Mouse (Mus musculus): ENCODE measurements around the gene Hddc3.

Hddc3 gene

GRCm38 (mm10) chr7:80334848-80335247 lies 8.1 kb upstream of the Hddc3 start:
- in situ Hi-C loops (cut with MboI), result loop anchor here (5.0 kb wide), 1 partner anchor 37 kb away; the partner anchor contains the start of gene Man2a2

- in situ Hi-C loops (cut with MboI), result loop anchor here (5.0 kb wide), 1 partner anchor 35 kb away; the partner anchor contains the start of gene Man2a2
Measured at GRCm38 (mm10) chr7:80336932-80337331, 6.0 kb upstream of the Hddc3 start.

- in situ Hi-C loops (cut with MboI), result loop anchor here (5.0 kb wide), 1 partner anchor 33 kb away; the partner anchor contains the start of gene Man2a2
Measured at GRCm38 (mm10) chr7:80339371-80339770, 3.5 kb upstream of the Hddc3 start.

GRCm38 (mm10) chr7:80339793-80340628 lies 2.9 kb upstream of the Hddc3 start:
- in situ Hi-C loops (cut with MboI), result loop anchor here (5.0 kb wide), 1 partner anchor 32 kb away; the partner anchor contains the start of gene Man2a2

GRCm38 (mm10) chr7:80340793-80341192 lies 2.1 kb upstream of the Hddc3 start, which contains the start of gene Unc45a:
TSS of gene Unc45a (minus strand) at chr7:80341005.
- in situ Hi-C loops (cut with MboI), result no loop called here

- in situ Hi-C loops (cut with MboI), result no loop called here
Measured at GRCm38 (mm10) chr7:80341793-80342192, 1.1 kb upstream of the Hddc3 start.

GRCm38 (mm10) chr7:80343270-80344018 lies 540 bp downstream of the Hddc3 start:
- in situ Hi-C loops (cut with MboI), result no loop called here

- in situ Hi-C loops (cut with MboI), result no loop called here
Measured at GRCm38 (mm10) chr7:80346173-80346572, 3.3 kb downstream of the Hddc3 start.

- in situ Hi-C loops (cut with MboI), result no loop called here
Measured at GRCm38 (mm10) chr7:80346830-80347229, 3.9 kb downstream of the Hddc3 start.

GRCm38 (mm10) chr7:80347670-80348586 lies 5.0 kb downstream of the Hddc3 start:
- in situ Hi-C loops (cut with MboI), result no loop called here

GRCm38 (mm10) chr7:80350808-80351207 lies 7.9 kb downstream of the Hddc3 start:
- in situ Hi-C loops (cut with MboI), result no loop called here

GRCm38 (mm10) chr7:80352920-80353319 lies 10.0 kb downstream of the Hddc3 start:
- in situ Hi-C loops (cut with MboI), result no loop called here

- in situ Hi-C loops (cut with MboI), result no loop called here
Measured at GRCm38 (mm10) chr7:80356351-80356750, 13.4 kb downstream of the Hddc3 start.

GRCm38 (mm10) chr7:80357156-80357555 lies 14.3 kb downstream of the Hddc3 start:
- in situ Hi-C loops (cut with MboI), result no loop called here

GRCm38 (mm10) chr7:80358039-80358438 lies 15.1 kb downstream of the Hddc3 start:
- in situ Hi-C loops (cut with MboI), result no loop called here

GRCm38 (mm10) chr7:80360435-80360834 lies 17.5 kb downstream of the Hddc3 start:
- in situ Hi-C loops (cut with MboI), result no loop called here

- in situ Hi-C loops (cut with MboI), result no loop called here
Measured at GRCm38 (mm10) chr7:80365759-80366158, 22.9 kb downstream of the Hddc3 start.

GRCm38 (mm10) chr7:80367232-80367631 lies 24.3 kb downstream of the Hddc3 start:
- in situ Hi-C loops (cut with MboI), result no loop called here

GRCm38 (mm10) chr7:80368009-80368408 lies 25.1 kb downstream of the Hddc3 start:
- in situ Hi-C loops (cut with MboI), result no loop called here

GRCm38 (mm10) chr7:80368635-80369421 lies 25.9 kb downstream of the Hddc3 start:
- in situ Hi-C loops (cut with MboI), result no loop called here

- in situ Hi-C loops (cut with MboI), result no loop called here
Measured at GRCm38 (mm10) chr7:80369461-80369860, 26.6 kb downstream of the Hddc3 start.

Data from mature B cell (primary cell).